Mouse (Mus musculus) layer of hippocampus, adult 18-20 months (tissue): ENCODE data around the gene Rap1gap. TPM values are rescaled to one million over a fixed set of nuclear protein-coding genes. Genes with fewer than 3 reads are reported as not detected.
A peak's percentile ranks its signal among the peaks of the same experiment; 100 is the strongest.

ENCODE experiments used
- DNase-seq, 2 experiments: peaks; one replicate each; pipeline ENCODE4 v3.0.0; 2022; ENCODE audit warnings: low spot score in 2 of 2
- long read RNA-seq: library from polyadenylated mRNA; stranded (forward); transcript quantifications from one replicate; pipeline ENCODE4 v2.0.0, GENCODE M21; 2021
- total RNA-seq, 2 experiments: library from RNA; stranded (reverse); gene quantifications; 2 replicates each; pipeline ENCODE4 v1.2.3; 2021

Gene Rap1gap
- 100 to 1,000 TPM; 259 to 271 TPM for total RNA-seq
- long read RNA-seq, transcript Rap1gap-201 (25 exons, 3,247 nt): major isoform, 6 of 351 reads
- long read RNA-seq, partial matches to known transcripts: 31 of 351 reads
- long read RNA-seq, other reads (novel, unspliced or antisense): 313 of 351 reads

DNA sequence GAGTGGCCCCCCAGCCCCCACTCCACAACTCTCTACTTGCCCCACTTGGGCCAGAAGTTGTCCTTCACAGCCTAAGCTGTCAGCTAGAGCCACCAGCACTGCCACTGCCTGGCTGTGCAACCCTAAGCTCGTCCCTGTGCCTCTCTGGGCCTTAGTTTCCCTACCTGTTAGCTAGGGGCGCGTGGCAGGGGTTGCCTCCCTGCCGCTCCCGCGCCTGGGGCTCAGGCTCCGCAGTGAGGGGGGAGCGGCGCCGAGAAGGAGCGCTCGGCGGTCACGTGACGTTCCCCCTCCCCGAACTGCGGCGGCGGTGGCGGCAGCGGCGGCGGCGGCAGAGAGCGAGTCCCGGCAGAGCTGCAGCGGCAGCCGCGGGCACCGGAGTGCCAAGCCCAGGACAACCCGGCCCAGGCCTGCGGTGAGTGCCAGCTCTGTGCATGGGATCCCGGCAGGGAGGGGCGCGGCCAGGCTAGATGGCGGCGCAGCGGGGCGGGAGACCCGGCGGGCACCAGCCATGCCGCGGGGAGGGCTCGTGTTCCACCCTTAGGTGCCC is at the start of gene Rap1gap:
Gene Rap1gap (plus strand): TSS at position 294 of the 547 bp plus-strand sequence.
- DNase-seq: peak; percentile 70 to 81

DNA sequence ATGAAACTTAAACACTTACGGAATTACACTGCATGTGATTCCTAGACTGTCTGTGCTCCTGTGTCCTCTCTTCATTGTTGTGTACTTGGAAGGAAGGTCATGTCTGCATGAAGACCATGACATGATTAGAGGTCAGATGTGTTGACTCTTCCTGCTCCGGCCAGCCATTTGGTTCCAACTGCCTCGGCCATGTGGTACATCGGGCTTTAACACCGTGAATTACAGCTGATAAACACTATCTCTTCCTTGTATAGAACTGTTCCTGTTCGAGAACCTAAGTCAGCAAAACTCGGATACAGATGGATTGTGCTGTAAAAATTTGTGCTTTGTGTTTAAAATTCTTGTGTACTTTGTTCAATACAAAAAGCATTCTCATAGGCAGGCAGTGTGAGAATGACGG is 41.7 kb upstream of the Rap1gap start:
- no peak for DNase-seq

DNA sequence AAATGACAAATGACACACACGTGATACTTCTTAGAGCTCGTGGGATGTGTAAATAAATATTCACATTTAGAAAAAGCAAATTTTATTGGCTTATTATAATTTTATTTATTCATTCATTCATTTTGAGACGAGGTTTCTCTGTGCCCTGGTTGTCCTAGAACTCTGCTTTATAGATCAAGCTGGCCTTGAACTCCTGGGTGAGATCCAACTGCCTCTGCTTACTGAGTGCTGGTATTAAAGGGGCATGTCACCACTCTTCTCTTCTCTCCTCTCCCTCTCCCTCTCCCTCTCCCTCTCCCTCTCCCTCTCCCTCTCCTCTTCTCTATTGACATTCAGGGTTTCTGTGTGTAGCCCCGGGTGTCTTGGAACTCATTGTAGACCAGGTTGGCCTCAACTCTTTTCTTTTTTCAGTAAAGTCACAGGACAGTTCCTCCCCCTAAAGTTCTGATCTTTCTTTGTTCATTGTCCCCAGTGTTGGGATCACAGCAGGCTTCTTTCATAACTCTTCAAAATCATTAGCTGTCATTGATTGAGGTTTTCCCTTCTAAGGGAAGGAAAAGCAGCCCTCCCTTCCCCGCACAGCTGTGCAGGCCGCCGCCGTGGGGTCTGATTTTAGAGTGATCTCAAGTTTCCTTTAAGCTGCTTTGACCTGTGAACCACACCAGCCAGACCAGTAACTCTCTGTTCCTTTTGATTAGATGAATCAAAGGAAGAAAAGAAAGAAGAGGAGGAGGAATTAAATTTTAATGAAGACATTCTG is 36.9 kb upstream of the Rap1gap start:
- no peak for DNase-seq

DNA sequence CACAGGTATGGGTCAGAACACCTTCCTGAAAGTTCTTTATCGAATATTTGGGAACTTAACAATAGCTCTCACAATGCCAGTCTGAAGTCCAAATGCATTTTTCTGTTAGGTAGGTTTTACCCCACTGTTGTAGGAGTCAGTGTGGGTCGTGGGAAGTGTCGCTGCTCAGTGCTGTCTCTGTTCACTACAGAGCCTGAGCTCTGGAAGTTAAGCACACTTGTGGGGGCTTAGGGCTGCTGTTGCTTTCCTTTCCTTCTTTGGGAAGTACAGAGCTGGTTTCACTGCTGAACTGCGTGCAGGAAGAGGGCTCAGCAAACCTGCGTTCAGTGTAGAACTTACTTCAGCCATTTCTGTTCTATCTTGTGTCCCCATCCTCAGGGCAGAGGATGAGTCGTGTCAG is 36.1 kb upstream of the Rap1gap start:
- DNase-seq: no peak

DNA sequence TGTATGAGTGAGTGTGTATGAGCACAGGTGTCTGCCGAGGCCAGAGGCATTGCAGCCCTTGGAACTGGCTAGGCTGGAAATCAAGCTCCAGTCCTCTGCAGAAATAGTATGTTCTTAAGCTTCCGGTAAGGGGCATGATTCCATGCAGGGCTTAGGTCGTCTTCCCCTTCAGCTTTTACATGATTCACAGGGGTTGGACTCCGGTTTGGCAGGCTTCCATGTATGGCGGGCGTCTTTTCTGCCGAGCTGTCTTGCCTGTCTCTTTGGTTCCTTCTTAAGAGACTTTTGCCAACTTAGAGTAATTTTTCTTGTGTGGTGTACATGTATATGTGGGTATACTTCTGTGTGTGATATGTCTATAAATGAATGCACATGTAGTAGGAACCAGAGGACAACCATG is 35.2 kb upstream of the Rap1gap start:
- no peak for DNase-seq

DNA sequence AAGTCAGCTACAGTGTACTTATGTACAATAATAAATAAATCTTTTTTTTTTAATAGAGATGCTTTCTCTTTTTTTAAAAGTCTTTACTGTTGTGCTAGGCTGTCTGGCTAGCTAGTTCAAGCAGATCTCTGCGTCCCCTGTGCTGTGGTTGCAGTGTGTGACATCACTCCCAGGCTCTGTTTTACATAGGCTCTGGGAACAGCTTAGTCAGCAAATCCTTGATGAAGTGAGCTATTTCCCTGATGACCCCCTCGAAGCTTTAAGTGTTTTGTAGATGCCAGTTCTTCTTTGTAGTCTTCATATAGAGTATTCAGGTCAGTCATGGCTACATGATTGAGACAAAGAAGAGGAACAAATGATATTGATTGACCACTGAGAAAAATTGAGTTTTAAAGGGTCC is 34.4 kb upstream of the Rap1gap start:
- no peak for DNase-seq

DNA sequence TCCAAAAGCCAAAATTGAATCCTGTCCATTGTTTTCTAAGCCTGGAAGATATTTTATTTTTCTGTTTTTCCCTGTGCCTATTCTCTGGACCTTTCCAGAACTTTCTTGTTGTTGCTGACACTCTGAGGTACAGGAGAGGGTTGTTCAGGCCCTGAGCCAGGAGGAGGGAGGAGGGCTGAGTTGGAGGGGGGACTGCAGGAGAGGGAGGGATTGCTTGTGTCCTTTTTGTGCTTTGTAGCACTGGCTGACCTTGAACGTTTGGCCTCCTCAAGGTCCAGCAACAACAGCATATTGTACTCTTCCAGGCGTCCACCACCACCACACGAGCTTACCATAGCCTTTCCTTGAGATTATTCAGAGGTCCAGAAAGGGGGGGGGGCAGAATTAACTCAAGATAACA is 32.9 kb upstream of the Rap1gap start:
- no peak for DNase-seq

DNA sequence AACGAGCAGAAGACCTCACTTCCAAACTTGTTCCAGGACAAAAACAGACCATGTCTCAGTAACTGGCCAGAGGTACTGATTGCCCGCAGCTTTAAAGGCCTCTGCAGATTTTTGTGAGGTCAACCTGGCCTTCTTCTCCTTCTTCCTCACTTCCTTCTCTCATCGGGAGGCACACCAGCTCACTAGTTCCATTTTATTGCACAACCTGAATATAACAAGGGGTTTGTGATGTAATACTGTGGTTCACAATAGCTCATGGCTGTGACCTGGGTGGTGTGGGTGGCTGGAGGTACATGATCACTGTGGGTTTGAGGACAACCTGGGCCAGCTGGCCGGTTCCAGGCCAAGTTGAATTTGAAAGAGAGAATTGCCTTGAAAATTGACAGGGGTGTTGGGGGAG is 31.1 kb upstream of the Rap1gap start:
- no peak for DNase-seq

DNA sequence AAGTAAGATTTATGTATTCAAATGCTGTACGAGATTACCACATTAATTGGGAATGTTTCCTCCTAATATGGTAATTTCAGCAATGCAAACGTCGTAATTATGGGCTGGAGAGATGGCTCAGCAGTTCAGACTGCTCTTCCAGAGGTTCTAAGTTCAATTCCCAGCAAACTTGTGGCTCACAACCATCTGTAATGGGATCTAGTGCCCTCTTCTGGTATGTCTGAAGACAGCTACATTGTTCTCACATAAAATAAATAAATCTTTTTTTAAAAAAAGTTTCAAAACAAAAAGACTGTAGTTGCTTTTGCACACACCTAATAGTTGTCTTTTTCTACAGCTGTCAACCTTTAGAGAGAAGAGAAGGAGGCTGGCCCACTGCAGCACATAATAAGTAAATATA is 27.9 kb upstream of the Rap1gap start:
- no peak for DNase-seq

DNA sequence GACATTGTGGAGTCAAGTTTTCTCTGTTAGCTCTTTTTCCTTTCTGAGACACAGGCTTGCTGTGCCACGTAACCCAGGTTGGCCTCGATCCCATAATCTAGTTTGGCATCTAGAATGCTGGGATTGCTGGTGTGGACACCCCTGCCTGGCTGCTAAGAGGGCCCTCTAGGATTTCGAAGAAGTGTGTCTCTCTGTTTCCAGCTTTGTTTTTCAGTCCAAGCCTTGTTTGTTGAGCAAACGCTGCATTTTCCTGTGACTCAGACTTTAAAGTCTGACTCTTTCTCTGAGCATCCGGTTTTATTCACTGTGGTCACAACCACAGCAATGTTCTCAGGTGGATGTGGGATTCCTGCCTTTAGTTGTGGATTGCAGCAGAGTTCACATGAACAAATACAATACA is 23.0 kb upstream of the Rap1gap start:
- DNase-seq: no peak

DNA sequence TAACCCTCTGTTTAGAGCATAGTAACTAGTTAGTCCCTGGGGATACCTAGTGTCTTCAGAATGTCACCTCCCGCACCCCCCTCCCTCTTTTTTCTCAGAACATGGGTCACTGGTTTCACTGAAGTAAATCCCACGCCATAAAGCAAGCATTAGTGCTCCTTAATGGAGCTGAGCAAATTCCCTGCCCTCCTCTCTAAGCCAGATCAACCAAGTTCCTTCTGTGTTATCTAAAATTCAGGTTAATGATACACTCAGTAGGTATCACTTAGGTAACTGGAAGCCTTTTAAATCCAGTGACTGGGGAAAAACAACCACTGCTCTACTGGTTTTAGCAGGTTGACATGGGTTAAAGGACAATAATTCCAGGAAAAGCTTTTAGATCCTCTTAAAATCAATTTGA is 22.4 kb upstream of the Rap1gap start:
- no peak for DNase-seq

DNA sequence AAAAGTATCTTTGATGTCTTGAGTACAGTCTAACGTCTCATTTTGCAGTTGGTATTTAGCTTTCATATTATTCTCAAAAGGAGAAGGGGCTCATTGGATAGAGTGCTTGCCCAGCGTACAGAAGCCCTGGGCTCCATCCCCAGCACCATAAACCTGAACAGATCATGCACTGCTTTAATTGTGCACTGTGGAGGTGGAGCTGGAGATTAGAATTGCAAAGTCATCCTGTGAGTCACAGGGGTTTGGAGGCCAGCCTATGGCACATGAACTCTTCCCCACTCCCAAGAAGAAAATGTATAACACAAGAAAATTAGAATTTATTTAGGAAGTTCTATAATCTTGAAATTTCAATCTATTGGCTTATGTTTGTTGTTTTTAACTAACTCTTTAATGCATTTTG is 21.1 kb upstream of the Rap1gap start:
- DNase-seq: no peak

DNA sequence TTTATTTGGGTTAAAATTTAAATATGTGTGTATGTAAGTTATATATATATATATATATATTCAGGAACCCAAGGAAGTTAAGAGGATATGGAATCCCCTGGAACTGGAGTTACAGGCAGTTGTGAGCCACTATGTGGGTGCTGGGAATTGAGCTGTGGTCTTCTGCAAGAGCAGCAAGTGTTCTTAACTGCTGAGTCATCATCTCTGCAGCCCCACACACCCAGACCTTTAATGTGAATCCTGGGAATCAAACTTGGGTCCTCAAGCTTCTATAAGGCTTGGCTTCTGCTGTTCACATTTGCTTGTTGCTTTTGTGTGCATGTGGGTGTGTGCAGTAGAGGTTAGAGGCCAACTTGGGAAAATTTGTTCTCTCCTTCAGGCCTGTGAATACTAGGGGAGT is 18.3 kb upstream of the Rap1gap start:
- DNase-seq: no peak

DNA sequence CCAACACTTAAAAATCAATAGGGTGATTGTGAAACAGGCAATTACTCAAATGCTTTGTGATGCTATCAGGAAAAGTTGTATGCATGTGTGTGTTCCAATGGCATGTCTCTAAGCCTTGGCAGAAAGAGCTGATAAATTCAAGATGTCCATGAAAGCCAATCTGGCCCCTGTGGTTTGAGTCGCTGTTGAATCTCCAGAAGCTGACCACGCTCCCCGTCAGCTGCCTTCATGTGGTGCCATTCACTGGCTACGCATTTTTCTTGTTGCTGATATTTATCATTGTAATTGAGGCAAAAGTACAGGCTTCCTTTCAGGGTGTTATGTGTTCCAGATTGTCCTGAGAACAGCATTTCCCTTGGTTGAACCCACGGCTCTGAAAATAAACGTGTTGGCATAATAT is 16.9 kb upstream of the Rap1gap start:
- DNase-seq: no peak

DNA sequence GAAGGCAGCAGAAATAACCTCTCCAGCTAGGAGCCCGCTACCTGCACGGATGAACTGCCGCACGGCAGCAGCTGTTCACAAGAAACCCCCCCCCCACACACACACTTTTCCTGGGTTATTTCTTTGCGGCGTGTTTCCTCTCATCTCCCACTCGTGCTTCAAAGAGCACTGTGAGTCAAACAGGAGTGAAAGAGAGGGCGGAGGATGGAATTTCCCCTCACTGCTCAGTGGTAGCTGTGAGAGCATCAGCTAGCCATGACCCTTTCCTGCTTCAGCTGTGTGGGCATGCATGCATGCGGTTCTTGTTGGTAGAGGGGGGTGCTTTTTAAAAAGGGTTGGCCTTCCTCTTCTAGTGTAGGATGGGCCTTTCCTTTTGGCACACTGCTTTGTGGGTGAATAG is 16.3 kb upstream of the Rap1gap start:
- DNase-seq: no peak

DNA sequence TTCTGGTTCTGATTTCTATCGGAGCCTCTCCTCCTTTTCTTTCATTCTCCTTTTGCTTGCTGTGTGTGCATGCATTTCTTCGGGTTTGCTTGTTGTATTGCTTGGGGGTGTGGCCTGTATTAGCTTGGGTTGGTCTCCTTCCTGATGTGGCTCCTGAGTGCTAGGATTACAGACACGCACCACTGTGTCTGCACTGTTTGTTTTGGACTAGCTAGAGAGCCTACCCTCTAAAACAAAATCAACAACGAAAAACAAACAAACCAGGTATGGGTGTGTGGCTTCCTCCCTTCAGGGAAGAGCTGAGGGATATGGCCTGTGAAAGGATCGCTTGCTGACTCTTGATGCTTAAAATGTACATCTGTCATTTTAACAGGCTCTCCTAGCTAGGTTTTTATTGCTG is 13.6 kb upstream of the Rap1gap start:
- DNase-seq: no peak

DNA sequence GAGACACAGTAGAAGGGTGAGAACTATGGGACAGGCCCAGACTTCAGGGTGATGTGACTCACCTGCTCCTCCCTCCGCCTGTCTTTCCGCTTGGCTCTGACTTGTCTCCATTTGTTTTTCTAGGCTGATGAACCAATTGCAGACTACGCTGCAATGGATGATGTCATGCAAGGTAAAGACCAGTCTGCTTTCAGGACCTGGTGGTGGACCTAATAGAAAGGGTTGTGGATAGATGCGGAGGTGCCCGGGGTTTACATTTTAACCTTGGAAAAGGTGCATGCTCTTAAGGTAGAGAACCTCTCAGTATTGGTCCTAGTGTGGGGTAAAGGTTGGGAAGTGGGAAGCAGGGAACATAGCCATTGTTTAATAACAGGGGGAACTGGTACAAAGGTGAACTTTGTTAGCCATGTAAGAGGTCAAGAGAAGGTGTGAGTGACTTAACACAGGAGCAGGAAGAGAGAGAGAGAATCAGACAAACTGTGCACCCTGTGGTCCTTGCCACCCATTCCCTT is 11.6 kb upstream of the Rap1gap start:
- no peak for DNase-seq

DNA sequence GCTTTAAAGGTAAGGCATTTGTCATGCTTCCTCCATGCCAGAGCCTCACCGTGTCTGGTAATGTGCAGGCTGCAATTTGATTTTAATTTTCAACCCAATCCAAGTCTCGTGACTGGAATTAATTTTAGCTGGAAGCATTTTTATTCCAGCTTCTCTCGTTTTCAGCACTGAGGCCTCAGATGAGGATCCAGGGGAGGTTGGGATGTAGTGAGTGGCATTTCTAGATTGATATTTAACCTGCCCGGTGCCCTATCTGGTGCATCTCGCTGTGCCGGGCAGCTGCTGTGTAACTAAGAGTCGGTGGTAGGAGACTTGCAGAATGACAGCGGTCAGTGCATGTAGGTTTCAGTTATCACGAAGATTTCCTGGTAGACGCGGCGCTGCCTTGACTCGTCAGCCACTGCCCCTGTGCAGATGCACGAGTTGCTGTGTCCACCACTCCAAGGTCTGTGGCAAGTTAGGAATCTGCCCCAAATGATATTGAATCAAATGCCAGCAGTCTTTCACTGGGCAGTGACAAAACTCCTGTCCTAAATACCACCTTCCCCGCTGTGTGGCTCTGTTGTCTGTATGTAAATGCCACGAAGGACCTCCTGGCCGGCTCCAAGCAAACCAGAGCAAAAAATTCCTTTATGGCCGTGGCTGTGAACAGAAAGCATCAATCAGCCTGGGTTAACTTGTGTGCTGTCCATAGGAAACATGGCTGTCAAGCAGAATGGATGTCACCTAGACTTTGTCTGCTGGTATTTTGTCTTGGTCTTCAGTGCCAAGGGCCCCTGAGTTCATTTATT is 9.1 kb upstream of the Rap1gap start:
- no peak for DNase-seq

DNA sequence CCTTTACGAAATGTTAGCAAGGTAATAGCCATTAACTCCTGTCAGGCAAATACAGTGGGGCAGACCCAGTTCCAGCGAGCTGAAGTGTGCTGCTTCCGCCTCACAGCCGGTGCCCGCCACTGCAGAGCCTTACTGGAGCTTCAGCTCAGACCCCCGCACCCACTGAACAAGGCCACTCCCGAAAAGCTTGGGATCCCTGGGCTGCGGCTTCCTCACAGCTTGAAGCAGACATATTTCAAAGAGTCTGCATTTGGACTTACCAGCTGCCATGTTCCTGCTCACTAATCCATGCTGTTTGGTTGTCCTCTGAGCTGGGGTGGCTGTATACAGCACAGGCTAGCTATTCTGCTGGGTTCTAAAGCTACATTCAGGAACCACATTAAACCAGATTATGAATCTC is 6.9 kb upstream of the Rap1gap start:
- DNase-seq: peak in 1 of 2 experiments; percentile 55

DNA sequence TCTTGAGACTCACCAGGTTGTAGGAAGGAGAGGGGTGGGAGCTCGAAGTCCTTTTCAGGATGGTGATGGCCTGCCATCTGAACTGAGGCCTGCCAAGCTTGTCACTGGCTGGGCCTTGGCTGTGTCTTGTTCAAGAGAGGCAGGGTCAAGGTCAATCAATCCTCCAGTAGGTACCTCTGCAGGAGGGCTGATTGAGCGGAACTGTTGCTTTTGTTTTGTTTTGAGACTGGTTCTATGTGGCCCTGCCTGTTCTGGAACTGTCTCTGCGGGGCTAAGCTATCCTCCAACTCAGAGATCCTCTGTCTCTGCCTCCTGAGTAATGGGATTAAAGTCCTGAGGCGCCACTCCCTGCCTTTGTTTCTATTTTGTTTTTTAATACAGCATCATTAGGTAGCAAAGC is 5.0 kb upstream of the Rap1gap start:
- no peak for DNase-seq

DNA sequence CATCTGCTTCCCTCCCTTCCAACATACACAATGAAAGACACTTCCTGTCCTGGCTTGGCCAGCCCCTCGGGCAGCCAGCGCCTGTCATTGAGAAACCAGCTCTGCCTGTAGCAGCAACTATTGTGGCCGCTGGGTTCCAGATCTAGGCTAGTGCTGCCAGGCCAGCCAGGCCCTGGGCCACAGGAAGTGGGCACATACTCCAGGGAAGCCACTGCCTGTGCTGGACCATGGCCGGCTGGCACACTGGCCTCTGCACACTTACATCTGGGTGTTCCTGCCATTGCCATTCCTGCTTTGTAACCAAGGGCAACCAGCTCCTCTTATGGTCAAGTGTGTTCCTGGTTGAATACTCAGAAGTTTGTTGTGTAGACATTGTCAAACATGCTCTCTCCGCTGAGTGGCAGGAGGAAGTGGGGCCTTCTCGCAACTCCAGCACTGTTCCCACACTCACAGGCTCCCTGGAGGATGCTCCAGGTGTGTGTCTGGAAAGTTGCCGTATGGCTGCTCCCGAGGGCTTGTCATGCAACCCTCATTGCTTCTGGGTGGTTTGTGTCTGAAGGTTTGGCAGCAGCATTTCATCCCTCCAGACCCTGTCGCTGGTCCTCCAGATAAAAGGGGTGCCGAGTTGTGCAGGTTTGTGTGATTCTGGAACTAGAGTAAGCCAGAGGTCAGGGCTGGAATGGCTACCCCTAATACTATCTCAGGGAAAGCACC is 4.0 kb upstream of the Rap1gap start:
- DNase-seq: no peak
